Mouse (Mus musculus) stomach, postnatal 0 days (tissue): ENCODE data around the gene Iqcj.

Experiments used
- CTCF ChIP-seq: IDR thresholded peaks from 2 replicates; pipeline ENCODE4 v1.5.1; 2016; ENCODE audit warnings: antibody characterized with exemption, low read depth, mild to moderate bottlenecking, moderate library complexity
- EP300 ChIP-seq: optimal IDR thresholded peaks from 2 replicates; pipeline ENCODE3; 2016; ENCODE audit warnings: antibody characterized with exemption

DNA sequence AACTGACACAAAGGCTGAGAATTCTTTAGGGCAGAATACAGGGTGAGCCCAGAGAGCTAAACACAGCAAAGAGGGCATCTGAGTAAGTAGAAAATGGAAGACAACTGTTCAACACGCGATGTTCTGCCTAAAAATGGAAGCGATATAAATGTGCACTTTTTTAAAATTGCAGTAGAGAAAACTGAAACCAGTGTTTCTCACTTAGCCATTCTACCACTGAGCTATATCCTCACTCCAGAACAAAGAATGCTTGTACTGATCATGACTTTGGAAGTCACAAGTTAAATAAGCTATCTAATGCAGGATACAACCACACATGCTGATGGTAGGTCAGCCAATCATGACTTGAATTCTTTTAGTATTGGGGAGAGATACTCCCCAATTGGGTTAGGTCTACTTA lies 30.5 kb upstream of the Iqcj start:
- TF ChIP-seq CTCF (no peak), EP300 (no peak)
